Mouse (Mus musculus) CD4-positive, CD25-positive, alpha-beta regulatory T cell, adult 4 months (primary cell): ENCODE measurements around the gene Ranbp10. TPM values are rescaled to one million over a fixed set of nuclear protein-coding genes. Genes with fewer than 3 reads are reported as not detected.
"Not testable (repeated sequence)": the region's sequence is repeated elsewhere in the genome, so short reads cannot be mapped to it uniquely, and the experiment has no call there.

Source experiments
- ATAC-seq: one replicate; pipeline ENCODE4 v1.8.0; 2017
- polyA plus RNA-seq, 2 experiments: library from polyadenylated mRNA; unstranded; fragments of 100-300 nt; shearing (Covaris generic); gene quantifications; one replicate each; pipeline ENCODE4 v1.2.1; 2017

Gene Ranbp10
- polyA plus RNA-seq, 2 experiments from 2014 or later = 7.6 to 10.0 TPM

DNA sequence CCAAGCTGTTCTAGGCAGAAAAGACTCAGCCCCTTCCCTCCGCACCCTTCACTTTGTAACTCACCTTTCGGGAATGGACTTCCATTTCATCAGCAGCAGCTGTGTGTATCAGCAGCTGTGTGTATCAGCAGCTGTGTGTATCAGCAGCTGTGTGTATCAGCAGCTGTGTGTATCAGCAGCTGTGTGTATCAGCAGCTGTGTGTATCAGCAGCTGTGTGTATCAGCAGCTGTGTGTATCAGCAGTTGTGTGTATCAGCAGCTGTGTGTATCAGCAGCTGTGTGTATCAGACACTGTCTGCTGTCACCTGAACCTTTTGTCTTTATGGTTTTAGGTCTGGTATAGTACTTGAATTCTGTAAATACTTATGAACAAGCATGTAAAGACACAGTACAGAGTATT, 6.6 kb upstream of the Ranbp10 start:
- not testable (repeated sequence) for ATAC-seq

DNA sequence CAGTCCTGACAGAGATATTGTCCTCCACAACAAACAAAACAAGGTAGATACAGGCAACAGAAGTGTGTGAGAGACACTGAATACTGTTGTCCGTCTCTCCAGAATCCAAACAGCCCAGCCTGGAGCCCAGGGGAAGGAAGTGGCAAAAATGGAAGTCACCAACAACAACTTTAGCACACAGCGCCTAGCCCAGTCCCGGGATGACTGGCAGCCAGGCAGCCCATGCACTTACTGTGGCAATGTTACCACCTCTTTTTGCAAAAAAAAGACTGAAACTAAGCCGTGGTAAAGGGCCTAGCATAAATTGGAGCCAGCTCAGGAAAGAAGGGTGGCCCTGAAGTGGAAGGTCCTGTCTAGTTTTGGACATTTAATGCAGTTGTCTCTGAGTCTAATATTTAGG, 771 bp downstream of the Ranbp10 start:
- no peak for ATAC-seq

DNA sequence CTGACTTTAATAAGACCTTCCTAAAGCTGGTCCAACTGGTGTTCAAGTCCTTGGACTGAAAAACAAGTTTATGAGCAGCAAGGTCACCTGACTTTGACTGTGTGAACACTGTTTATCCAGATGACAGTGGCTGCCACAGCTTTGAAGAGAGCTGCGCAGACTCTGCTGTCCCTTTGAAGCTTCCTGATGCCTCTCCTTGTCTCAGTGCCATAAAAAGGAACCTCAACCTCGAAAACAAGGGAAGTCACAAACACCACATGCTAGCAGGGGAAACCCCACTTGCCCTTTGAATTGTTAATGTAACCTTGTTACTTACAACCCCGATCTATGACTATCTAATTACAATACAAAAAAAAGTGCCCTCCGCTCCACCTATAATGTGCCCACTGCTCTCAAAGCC, 1.6 kb downstream of the Ranbp10 start:
- ATAC-seq = no peak

DNA sequence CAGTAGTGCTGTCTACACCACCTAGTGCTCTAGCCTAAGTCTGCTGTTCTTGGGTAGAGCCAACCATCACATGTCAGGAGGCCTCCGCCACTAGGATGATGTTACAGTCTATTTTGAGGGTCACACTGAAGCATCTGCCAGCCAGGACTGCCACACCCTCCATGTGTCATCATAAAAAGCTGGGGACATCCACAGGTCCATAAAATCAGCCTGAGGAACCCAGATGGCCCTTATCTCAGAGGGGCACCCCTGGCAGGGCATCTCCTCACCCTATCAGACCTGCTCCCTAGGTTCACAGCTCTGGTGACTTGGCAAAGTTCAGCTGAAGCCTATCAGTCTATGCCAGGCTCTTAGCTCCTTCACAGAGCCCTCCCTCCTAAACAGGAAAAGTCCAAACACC, 6.2 kb downstream of the Ranbp10 start:
- ATAC-seq = no peak

DNA sequence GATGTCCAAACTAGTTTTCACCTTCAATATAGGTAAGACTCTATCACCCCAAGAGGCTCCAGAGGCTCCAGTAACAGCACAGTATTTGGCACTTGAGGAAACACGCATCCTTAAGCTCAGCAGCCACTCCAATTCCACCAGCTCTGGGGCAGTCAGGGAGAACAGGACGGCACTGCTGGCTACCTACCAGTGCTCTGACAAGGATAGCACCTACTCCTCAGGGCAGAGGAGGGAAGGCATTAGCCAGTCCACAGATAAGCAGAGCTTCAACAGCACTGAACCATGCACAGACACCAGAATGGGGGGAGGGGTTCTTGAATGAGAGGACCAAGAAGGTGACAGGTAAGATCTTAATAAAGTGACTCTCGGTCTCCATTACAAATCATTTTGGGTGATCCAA, 7.5 kb downstream of the Ranbp10 start:
- ATAC-seq = no peak

DNA sequence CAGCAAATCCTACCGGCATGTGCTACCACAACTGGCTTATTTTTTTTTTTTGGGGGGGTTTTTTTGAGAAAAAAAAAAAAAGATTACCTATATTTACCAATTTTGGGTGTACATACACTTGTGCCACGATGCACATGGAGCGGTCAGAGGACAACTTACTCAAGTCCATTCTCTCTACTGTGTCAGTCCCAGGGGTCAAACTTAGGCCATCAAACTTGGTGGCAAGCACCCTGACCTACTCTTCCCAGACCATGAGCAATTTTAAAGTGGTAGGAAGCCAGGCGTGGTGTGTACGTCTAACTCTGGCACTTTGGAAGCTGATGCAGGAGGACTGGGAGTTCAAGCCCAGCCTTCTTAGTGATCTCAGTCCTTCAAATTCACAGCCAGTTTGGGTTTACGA, 13.9 kb downstream of the Ranbp10 start:
- ATAC-seq = no peak

DNA sequence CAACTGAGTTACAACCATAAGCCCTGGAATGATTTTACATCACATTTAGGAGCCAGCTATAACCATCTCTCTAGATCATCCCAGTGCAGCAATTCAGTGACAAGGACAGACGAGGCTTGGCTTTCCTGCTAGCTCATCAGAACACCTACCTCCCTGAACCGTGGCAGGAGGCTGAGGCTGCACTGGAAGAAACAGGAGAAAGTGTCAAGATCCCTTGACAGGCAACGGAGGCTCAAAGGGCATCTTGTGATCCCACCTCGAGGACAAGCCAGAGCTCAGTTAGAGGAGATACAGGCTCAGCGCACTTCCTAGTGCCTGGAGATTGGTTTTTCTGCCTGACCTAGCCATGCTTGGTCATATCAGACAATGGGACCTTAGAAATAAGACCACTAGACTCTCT, 14.6 kb downstream of the Ranbp10 start:
- no peak for ATAC-seq

DNA sequence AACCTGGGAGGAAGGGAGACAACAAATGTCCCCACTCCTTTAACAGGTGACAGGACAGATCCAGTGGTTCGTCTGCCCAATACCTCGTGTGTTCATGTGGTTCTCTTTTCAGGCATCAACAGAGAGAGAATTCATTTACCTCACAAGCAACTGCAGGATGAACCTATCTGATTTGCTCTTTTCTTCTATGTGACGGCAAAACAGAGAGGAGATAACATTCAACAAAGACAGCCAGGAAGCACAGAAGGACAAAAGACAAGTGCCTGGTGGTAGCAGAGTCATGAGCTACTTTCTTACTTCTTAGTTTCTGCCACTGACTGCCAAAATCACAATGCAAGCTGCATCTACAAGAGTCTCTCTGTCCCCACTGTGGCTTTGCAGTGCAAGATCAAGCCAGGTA, 15.6 kb downstream of the Ranbp10 start:
- ATAC-seq = peak; percentile 33

DNA sequence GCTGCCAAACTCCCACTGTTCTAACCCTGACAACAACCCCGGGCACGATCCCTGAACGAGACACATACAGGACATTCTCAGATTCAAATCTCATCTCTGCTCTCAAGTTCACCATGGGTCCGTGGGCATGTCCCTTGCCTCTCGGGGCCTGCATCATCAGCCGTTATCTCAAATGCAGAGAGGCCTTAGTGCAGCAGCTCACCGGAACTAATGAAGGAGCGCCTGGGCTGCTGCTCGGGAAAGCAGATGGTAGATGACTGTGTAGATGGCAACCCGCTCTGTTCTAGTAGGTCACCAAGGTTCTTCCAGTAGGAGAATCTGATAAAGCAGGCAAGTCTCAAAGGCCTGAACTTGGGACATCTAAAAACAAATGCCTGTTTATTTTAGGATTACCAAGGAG, 16.1 kb downstream of the Ranbp10 start:
- no peak for ATAC-seq

DNA sequence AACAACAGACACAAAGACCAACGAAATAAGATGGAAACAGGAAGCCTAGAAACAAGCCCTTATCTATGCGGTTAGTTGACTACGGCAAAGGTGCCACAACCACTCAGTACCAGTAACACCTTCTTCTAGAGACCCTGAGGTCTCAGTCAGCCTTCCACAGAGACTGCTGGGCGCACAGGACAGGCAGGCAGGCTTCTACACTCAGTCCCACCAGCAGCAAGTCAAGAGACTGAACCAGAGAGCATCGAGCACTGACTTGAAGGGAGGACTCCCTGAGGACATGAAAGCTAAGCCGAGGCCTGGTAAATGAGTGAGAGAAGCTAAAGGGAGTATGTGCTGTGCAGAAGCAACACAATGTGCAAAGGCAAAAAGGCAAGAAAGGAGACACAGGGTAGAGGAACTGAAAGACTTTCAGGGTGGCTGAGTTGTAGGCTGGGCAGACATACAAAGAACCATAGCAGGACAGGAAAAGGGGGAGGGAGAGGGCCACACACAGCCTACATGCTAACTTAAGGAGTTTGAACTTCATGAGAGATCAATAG, 16.8 kb downstream of the Ranbp10 start:
- peak; percentile 83 for ATAC-seq

DNA sequence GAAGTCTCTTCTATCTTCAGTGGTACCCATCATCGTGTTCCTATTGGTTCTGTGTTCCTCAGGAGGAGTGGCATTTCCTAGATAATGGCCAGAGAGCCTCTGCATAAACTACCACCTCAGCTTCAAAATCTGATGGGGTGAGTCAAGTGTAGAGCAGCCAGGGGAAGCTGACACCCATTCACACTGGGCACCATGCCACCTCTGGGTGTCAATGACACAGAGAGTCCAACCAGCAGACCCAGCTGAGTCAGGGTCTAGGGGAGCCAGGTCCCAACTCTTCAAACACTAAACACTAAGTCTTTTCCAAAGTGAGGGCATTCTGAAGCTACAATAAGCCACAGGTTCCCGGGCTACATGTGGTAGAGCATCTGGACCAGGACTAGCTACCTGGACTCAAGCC, 18.7 kb downstream of the Ranbp10 start:
- ATAC-seq = no peak

DNA sequence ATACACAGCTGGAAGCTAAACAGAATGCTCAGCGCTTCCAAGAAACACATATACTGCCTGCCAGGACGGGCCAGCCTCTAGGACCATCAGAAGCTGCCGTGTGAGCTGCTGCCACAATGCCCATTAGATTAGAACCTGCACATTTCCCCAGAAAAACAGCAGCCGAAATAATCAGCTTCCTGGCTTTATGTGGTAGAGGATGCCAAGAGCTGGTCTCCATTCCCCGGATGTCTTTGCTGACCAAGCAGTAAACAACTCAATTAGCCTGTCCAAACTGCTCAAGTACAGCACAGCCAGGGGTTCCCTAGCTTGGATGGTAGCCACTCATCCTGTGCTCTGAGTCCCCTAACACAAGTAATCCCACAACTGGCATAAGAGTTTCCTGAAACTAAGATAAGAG, 19.4 kb downstream of the Ranbp10 start:
- no peak for ATAC-seq

DNA sequence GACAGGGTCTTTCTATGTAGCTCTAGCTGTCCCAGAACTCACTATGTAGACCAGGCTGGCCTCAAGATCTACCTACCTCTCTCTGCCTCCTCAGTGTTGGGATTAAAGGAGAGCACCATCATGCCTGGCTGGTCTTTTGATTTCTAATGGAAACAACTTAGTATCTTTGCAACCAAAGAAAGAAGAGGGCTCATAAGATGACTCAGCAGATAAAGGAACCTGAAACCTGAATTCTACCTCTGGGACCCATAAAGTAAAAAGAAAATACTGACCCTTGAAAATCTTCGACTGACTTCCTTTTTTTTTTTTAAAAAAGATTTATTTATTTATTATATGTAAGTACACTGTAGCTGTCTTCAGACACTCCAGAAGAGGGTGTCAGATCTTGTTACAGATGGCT, 21.2 kb downstream of the Ranbp10 start:
- no peak for ATAC-seq

DNA sequence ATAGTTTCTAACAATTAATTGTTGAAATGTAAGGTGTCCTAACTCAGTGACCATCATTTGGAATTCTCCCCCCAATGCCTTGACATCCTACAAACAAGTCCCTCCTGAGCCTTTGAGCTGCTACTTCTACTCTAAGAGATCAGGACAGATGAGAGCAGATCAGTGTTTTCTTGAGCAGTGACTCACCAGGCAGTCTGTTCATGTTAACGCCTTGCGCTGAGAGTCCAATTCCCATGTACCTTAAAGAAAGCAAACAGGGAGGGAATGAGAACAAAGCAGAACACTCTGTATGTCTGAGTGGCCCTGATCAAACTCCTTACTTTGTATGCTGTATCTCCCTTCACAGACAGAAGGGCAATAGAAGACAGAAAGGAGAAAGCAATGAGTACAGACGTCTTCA, 21.8 kb downstream of the Ranbp10 start:
- ATAC-seq = no peak

DNA sequence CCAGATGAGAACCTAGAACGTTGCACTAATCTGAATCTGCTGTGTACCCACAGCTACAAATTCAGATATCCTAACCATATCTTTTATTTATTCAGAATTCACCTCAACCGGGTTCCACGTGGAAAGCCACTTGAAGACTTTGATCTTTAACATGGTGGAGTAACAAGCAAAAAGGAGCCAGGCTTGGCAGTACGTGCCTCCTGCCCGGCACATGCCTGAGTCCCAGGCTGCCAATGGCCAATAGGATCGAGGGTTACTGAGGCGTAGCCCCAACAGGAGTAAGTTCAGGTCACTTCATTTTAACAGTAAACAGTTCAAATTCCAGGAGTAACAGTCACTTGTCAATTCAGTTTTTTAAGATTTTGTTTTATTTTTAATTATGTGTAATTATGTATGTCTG, 22.4 kb downstream of the Ranbp10 start:
- no peak for ATAC-seq

DNA sequence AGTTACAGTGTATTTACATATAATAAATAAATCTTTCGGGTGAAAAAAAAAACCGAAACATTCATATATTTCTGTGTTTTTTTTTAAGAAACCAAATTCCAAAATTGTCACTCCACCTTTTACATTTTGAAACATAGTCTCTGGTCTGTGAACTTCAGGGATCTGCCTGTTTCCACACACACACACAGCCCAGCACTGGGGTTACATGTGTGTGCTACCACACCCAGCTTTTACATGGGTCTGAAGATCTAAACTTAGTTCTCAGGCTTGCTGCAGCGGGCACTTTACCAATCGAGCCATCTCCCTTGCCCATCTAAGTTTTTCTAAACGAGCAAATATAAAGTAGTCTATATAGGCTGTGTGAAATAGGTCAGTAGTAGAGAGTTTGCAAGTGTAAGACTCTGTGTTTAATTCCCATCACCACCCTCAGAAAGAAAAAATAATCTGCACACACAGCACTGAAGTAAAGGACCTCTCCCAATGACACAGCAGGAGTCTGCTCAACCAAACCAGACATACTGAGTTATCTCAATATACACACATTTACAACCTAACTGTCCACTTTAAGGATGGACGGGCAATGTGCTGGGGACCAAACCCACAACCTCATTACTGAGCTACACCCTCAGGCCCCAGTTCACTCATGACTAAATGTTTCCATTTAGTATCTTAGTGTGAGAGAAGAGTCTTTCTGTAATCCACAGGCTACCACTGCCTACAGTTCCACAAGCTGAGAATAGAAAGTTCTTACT, 25.8 kb downstream of the Ranbp10 start:
- ATAC-seq = no peak

DNA sequence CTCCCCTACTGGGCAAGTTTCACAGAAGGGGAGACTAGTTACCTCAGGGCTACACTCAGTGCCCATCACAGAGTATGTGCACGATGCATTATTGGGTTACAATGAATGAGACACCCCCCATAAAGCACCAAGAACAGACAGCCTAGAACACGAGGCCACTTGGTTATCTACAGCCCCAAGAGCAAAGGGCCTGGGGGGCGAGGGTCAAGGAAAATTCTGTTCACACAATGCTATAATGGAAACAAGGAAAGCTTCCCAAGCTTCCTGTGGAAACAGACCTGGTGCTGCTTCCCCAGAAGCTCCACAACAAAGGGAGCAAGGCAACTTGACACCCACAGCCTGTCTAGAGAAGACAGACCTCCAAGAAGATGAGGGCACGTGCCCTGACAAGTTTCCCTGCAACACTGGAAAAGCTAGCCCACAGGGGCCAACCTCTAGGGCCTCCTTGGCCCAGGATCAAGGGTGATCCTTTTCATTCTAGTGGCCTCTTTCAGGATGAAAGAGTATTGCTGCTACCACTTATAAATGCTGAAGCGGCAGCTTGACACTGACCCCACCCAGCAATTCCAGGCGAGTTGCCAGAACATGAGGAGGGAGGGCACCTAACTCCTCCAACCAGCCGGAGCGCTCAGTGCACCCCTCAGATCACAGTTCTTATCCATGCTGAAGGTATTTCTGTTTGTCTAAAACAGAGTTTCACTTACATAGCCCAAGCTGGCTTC, 27.9 kb downstream of the Ranbp10 start:
- no peak for ATAC-seq

DNA sequence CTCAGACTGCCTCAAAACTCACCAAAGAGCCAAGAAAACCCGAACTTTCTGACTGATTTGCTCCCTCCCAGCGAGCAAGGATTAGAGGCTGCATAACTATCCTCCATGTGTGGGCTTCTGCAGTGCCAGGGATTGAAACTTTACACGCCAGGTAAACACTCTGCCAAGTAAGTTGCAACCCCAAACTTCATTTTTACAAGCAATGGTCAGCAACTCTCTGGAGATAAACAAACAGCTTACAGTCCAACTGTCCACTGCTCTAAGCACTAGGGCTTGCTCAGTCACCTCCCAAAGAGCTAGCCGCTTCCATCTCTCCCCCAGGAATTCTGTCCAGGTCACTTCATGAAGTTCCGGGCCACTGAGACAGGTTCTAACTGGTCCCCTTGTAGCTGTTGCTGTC, 28.7 kb downstream of the Ranbp10 start:
- no peak for ATAC-seq

DNA sequence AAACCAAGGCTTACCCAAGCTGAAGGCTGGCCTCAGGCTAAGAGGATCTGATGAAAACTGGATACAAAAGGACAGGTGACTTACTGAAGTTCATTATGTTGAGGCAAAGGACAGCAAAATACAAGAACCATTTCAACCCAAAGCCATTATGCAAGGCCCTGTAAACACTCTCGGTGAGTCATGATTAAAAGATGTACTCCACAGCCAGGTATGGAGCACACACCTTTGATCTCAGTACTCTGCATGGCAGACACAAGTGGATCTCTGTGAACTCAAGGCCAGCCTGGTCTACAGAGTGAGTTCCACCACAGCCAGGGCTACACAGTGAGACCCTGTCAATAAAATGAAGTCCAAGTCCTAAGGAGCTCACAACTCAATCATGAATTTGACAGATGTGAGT, 31.4 kb downstream of the Ranbp10 start:
- ATAC-seq = no peak

DNA sequence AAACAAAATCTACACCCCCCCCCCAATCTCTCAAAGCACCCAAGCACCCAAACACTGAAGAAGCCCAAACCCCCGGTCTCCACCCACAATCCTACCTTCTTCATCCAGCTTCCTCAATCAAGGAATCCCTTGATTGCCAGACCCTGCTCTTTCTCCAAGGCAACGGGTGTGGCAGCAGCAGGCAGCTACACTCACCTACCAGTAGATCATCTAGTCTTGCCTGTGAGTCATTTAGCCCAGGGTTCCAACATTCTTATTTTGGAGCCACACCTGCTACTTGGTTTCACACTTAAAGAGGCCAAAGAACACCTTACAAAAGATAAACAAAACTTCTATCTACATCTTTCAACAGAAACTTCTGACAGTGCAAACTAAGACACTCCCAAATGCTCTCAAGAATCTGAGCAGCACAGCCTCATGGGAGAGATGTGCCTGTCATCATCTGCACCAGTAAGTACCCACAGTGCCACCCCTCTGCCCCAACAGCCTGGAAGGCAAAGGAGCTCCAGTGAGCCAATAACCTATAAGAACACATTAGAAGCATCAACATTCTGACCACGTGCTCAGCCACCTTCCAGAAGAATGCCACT, 33.0 kb downstream of the Ranbp10 start:
- ATAC-seq = no peak

DNA sequence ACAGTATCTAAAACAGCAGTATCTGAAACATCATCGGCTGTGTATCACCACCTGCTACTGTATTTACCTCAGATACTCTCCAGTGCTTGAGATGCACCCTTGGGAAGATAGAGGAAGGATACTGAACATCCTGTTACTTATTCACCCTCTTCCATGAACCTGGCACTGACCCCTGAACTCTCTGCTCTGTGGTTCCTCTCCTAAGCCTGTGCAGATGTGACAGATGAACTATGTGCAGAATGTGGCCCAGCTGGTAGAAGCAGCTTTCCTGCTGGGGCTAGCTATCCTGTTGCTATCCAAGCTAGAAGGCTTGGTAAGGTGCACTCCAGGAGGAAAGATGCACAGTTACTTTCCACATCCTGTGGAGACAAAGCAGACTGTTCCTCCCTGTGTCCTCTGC, 33.8 kb downstream of the Ranbp10 start:
- ATAC-seq = no peak

DNA sequence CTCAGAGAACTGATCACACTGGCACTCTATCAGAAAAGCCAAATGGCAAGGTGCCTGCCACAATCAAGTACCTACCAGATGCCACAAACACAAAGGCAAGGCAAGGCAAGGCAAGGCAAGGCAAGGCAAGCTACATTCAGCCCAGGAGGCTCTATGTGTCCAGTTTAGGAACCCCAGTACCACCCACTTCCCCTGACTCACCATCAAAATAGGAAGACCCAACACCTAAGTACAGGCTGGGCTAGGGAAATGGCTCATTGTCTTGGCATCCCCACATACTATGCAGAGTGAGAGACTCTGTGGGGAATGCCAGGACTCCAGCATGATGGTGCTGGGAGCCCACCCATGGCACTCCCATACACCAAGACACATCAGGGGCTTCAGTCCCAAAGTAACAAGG, 37.5 kb downstream of the Ranbp10 start:
- no peak for ATAC-seq

DNA sequence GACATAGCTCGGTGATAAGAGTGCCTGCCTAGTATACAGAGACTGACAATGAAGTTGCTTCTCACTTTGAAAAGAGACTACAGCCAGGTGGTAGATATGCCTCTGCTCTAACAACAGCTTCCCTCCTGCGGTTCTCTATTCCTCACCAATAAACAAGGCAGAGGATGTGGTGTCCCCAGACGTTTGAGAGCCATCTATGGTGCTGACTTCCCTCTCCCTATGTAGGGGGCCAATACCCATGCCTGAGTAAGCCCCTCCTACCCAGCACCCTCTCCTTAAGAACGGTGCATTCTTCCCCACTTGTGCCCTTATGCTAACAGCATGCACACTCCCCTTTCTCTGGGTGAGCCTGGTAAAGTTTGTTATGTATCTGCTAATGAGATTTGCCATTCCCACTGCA, 38.2 kb downstream of the Ranbp10 start:
- ATAC-seq = peak; percentile 65

DNA sequence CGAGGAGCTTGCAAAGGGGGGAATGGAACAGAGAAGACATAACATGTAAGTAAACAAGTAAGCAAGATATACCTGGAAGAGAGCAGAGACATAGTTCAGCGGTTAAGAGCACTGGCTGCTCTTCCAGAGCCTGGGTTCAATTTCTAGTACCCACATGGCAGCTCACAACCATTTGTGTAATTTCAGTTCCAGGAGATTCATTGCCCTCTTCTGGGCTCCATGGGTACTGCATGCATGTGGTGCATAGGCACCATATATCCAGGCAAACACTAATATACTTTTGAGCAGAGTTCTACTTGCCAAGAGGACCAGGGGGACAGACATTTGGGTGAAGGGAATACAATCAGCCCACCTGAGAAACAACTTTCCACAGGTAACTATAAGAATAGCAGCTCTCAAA, 38.9 kb downstream of the Ranbp10 start:
- ATAC-seq = peak; percentile 64
